Mouse (Mus musculus): ENCODE measurements at regions not wholly inside any gene's neighbourhood (a gene's known extent, or its start where the extent isn't known, plus 50 kb on each side); places are given as distances from the start of the nearest gene placed in this dataset.

DNA sequence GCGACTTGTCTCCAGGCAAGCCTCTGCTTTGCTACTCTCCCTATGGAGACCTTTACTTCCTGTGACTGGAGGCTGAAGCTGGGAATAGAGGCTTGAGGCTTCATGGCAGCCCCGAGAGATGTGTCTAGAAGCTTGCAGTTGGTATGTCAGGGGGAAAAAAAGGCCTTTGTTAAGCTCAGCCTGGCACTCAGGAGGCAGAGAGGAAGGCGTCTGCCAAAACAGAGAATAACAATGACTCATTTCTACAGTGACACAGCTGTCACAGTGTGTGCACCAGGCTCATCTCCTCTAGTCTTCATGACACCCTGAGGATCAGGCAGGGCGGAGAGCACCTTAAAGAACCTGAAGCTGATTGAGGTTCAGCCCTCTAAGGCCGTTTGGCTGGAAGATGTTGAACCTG, 171.2 kb upstream of the Kcnd3 start:
- no peaks in the 10 kb centered on the region for H3K4me1 ChIP-seq (ENCODE audit: control insufficient read depth, insufficient read depth, low read length)
- no peaks in the 10 kb centered on the region for H3K36me3 ChIP-seq (ENCODE audit: control insufficient read depth, insufficient read depth, low read length)
- no peaks in the 10 kb centered on the region for H3K27me3 ChIP-seq (ENCODE audit: control insufficient read depth, insufficient read depth, low read length)
- no peak overlapping the region for H3K9ac ChIP-seq (replicated peaks; ENCODE audit: low read depth, low read length)
- H3K9me3 ChIP-seq (ENCODE audit: control insufficient read depth, low read length): no peaks in the 10 kb centered on the region
- H3K4me3 ChIP-seq (ENCODE audit: low read depth, low read length): no peak overlapping the region
- no peak overlapping the region for H3K4me2 ChIP-seq (ENCODE audit: low read depth, low read length)
- 65% methylated on average over 5 of the region's 5 CpGs for WGBS
- no peak overlapping the region for H3K27ac ChIP-seq (ENCODE audit: low read depth, low read length)
- ATAC-seq (ENCODE audit: low read depth): no peak

DNA sequence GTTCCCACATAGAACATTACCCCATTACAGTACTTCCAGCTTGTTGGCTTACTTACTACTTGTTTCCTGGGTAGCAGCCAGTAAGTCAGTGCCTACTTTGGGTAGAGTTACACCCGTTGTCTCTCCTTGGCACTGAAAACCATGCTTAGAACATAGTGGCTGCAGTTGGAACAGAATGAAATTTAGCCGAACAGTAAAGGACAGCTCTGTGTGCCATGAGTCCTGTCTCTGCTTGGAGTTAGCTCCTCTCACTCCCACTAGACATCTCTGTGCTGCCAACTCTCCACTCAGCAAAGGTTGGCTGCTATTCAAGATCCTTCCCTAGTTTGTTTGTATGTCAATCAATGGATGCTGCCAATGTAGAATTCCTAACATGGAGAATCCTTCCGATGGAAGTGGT, 170.4 kb upstream of the Kcnd3 start:
- 90% methylated on average over 3 of the region's 3 CpGs for WGBS
- H3K36me3 ChIP-seq (ENCODE audit: control insufficient read depth, insufficient read depth, low read length): no peaks in the 10 kb centered on the region
- H3K9ac ChIP-seq (replicated peaks; ENCODE audit: low read depth, low read length): no peak overlapping the region
- no peaks in the 10 kb centered on the region for H3K4me1 ChIP-seq (ENCODE audit: control insufficient read depth, insufficient read depth, low read length)
- no peaks in the 10 kb centered on the region for H3K27me3 ChIP-seq (ENCODE audit: control insufficient read depth, insufficient read depth, low read length)
- no peak overlapping the region for H3K27ac ChIP-seq (ENCODE audit: low read depth, low read length)
- H3K4me2 ChIP-seq (ENCODE audit: low read depth, low read length): no peak overlapping the region
- ATAC-seq (ENCODE audit: low read depth): no peak
- H3K9me3 ChIP-seq (ENCODE audit: control insufficient read depth, low read length): no peaks in the 10 kb centered on the region
- H3K4me3 ChIP-seq (ENCODE audit: low read depth, low read length): no peak overlapping the region

DNA sequence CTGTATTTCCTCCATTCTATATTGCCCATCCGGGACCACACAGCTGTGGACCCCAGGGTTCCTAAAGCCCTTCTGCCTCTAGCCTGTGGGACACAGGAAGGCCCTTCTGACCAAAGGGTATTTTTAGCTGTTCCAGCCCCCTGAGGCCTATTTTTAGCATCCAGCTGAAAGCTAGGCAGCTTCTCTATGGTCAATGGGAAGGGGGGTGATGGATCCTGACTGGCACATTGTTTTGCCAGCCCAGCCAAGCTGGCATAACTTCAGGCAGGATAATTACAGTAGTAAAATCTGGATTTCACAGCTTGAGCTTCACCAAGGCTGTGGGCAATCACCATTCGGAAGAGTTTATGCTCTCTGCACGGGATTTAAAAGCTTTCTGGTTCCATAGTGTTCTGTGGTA, 153.9 kb upstream of the Kcnd3 start:
- no peak overlapping the region for H3K9ac ChIP-seq (replicated peaks; ENCODE audit: low read depth, low read length)
- H3K4me3 ChIP-seq (ENCODE audit: low read depth, low read length): no peak overlapping the region
- no peaks in the 10 kb centered on the region for H3K9me3 ChIP-seq (ENCODE audit: control insufficient read depth, low read length)
- H3K4me2 ChIP-seq (ENCODE audit: low read depth, low read length): no peak overlapping the region
- H3K27me3 ChIP-seq (ENCODE audit: control insufficient read depth, insufficient read depth, low read length): no peaks in the 10 kb centered on the region
- ATAC-seq (ENCODE audit: low read depth): no peak
- no peaks in the 10 kb centered on the region for H3K4me1 ChIP-seq (ENCODE audit: control insufficient read depth, insufficient read depth, low read length)
- H3K27ac ChIP-seq (ENCODE audit: low read depth, low read length): no peak overlapping the region
- WGBS: 53% methylated on average over 3 of the region's 3 CpGs
- H3K36me3 ChIP-seq (ENCODE audit: control insufficient read depth, insufficient read depth, low read length): no peaks in the 10 kb centered on the region

DNA sequence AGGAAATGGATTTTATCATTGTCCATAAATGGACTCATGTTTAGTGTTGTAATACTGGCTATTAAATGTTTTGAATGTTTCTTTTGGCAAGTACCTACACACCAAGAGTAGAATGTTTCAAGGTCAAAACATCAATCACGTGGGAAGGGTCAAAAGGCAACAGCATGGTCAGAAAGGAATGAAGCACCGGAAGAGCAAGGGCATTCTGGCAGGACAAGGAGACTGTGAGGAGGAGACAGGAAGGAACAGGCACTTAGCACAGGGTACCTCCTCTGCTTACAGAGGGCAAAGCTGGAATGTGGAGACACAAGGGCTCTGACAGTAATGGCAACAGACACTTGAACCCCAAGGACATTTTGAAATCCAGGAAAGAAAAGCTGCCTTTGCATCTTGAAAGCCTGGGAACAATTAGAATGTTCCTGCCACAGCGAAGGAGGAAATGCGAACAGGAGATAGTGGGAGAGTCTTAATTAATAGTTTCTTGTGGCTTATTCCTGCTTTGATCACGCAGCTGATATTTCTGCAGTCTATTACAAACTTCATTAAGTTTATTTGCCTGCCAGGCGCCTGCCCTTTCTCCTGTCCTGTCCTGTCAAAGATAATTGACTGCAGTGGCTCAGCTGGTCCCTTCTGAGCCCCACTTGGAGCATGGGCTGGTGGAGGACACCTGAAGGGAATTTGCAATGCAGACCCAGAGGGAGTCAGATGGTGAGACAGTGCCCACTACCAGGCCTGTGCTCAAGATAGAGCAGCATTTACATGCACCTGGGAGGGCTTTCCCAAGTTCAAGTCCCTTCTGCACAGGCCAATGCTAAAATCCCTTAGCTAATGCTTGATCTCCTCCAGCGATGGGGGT, 151.2 kb upstream of the Kcnd3 start:
- ATAC-seq (ENCODE audit: low read depth): no peak
- no peaks in the 10 kb centered on the region for H3K36me3 ChIP-seq (ENCODE audit: control insufficient read depth, insufficient read depth, low read length)
- H3K9me3 ChIP-seq (ENCODE audit: control insufficient read depth, low read length): no peaks in the 10 kb centered on the region
- H3K27me3 ChIP-seq (ENCODE audit: control insufficient read depth, insufficient read depth, low read length): no peaks in the 10 kb centered on the region
- no peak overlapping the region for H3K4me2 ChIP-seq (ENCODE audit: low read depth, low read length)
- H3K4me3 ChIP-seq (ENCODE audit: low read depth, low read length): no peak overlapping the region
- no peaks in the 10 kb centered on the region for H3K4me1 ChIP-seq (ENCODE audit: control insufficient read depth, insufficient read depth, low read length)
- H3K27ac ChIP-seq (ENCODE audit: low read depth, low read length): no peak overlapping the region
- WGBS: 46% methylated on average over 7 of the region's 7 CpGs
- H3K9ac ChIP-seq (replicated peaks; ENCODE audit: low read depth, low read length): no peak overlapping the region

DNA sequence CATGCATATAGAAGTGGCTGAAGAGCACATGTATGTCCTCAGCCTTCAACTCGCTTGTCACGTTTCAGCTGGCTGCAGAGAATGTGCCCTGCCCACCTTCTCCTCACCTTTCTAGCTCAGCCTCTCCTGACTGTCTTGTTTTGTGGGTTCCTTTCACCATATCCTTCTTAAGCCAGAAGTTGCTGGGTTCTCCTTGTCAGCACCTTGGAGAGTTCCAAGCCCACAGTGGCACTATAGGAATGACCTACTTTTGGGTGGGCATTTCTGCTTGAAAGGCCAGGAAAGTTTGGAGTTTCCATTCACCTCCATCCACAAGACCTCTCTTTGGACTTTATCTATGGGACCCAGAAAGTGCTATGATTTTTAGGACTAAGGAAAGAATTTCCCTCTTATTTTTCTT, 144.5 kb upstream of the Kcnd3 start:
- H3K9ac ChIP-seq (replicated peaks; ENCODE audit: low read depth, low read length): no peak overlapping the region
- H3K36me3 ChIP-seq (ENCODE audit: control insufficient read depth, insufficient read depth, low read length): no peaks in the 10 kb centered on the region
- no peak overlapping the region for H3K27ac ChIP-seq (ENCODE audit: low read depth, low read length)
- no peak overlapping the region for H3K4me2 ChIP-seq (ENCODE audit: low read depth, low read length)
- H3K4me3 ChIP-seq (ENCODE audit: low read depth, low read length): no peak overlapping the region
- no peaks in the 10 kb centered on the region for H3K4me1 ChIP-seq (ENCODE audit: control insufficient read depth, insufficient read depth, low read length)
- 62% methylated on average over 2 of the region's 2 CpGs for WGBS
- no peaks in the 10 kb centered on the region for H3K9me3 ChIP-seq (ENCODE audit: control insufficient read depth, low read length)
- no peaks in the 10 kb centered on the region for H3K27me3 ChIP-seq (ENCODE audit: control insufficient read depth, insufficient read depth, low read length)
- no peak for ATAC-seq (ENCODE audit: low read depth)

DNA sequence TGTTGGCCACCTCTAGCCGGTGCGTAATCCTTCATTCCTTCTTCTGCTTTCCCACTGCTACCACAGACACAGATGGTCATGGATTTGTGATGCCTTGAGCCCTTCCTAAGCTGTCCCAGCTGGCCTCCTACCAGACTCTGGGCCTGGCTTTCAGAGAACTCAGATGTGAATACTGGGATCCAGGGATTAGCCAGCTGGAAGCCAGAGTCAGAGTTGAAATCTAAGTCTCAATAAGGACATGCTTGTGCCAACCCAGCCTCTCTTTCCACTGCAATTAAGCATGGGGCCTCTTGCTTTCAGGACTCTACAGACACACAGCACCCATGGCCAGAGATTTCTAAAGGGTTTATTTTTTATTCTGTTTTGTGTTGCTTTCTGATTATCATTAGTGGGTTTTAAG, 143.1 kb upstream of the Kcnd3 start:
- H3K36me3 ChIP-seq (ENCODE audit: control insufficient read depth, insufficient read depth, low read length): no peaks in the 10 kb centered on the region
- H3K4me3 ChIP-seq (ENCODE audit: low read depth, low read length): no peak overlapping the region
- H3K9me3 ChIP-seq (ENCODE audit: control insufficient read depth, low read length): no peaks in the 10 kb centered on the region
- no peaks in the 10 kb centered on the region for H3K4me1 ChIP-seq (ENCODE audit: control insufficient read depth, insufficient read depth, low read length)
- no peak overlapping the region for H3K9ac ChIP-seq (replicated peaks; ENCODE audit: low read depth, low read length)
- WGBS: 80% methylated on average over 2 of the region's 2 CpGs
- H3K4me2 ChIP-seq (ENCODE audit: low read depth, low read length): no peak overlapping the region
- ATAC-seq (ENCODE audit: low read depth): no peak
- H3K27ac ChIP-seq (ENCODE audit: low read depth, low read length): no peak overlapping the region
- no peaks in the 10 kb centered on the region for H3K27me3 ChIP-seq (ENCODE audit: control insufficient read depth, insufficient read depth, low read length)

DNA sequence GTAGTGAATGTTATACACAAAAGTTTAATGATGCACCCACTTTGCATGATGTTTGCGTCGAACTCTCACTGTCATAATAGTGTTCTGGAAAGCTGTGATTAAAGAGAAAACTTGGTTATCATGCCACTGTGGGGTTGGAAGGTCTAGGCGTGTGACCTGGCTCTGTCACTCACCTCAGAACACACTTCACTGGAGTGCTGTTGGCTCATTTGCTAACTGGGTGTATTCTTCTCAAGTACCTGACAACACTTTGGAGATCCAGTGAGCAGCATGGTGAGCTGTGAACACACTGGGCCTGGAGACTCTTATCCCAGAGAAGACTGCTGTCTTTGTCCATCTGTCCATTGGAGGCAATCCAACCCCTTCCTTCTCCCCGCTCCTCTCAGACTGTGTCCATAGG, 98.9 kb upstream of the Kcnd3 start:
- no peak for ATAC-seq (ENCODE audit: low read depth)
- H3K27me3 ChIP-seq (ENCODE audit: control insufficient read depth, insufficient read depth, low read length): no peaks in the 10 kb centered on the region
- 86% methylated on average over 4 of the region's 4 CpGs for WGBS

DNA sequence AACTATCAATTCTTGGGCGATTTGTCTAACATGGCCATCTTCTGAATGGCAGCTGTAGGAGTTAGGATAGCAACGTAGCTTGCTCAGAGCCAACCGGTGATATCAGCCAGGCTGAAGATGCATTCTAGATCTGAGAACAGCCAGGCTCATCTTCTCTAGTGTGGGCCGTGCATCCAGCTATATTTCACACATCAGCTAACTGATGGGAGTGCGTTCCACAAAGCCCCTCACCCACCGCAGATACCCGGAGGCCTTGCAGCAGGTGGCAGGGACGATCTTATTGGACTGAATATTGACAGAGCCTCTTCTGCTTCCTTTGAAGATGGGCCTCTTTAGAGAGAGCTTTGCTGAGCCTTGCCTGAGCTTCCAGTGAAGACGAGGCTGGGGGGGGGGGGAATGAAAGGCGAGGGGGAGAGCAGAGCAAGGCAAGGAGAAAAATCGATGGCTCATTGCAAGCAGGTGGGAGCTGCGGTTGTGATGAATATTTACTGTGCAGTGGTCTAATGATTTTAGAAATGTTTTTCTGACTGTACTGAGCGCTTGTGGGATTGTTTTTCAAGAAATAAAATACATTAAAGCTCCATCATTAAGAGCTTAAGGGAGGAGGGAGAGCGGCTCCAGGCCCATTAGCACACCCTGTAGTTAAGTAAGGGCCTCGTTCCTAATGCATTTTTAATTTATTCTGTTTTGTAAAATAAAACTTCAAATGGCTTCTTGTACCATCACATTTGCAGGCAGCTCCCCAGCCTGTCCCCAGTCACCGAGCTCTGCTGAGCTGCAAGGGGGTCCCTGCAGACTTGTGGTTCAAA, 97.8 kb upstream of the Kcnd3 start:
- Histone ChIP-seq H3K9me3 (ENCODE audit: control insufficient read depth, low read length) (no peaks in the 10 kb centered on the region), H3K36me3 (ENCODE audit: control insufficient read depth, insufficient read depth, low read length) (no peaks in the 10 kb centered on the region), H3K4me3 (ENCODE audit: low read depth, low read length) (no peak overlapping the region), H3K27ac (ENCODE audit: low read depth, low read length) (no peak overlapping the region), H3K4me2 (ENCODE audit: low read depth, low read length) (no peak overlapping the region), H3K4me1 (ENCODE audit: control insufficient read depth, insufficient read depth, low read length) (0 out of 2 replicates have a peak, but pooled peaks cover 6% of the 10 kb centered on the region), H3K27me3 (ENCODE audit: control insufficient read depth, insufficient read depth, low read length) (no peaks in the 10 kb centered on the region), H3K9ac (replicated peaks; ENCODE audit: low read depth, low read length) (no peak overlapping the region)
- WGBS: 55% methylated on average over 15 of the region's 16 CpGs
- ATAC-seq (ENCODE audit: low read depth): peak; percentile 68

More for the DNA sequence above, 98.9 kb upstream of the Kcnd3 start:
- H3K9me3 ChIP-seq (ENCODE audit: control insufficient read depth, low read length): no peaks in the 10 kb centered on the region
- H3K4me2 ChIP-seq (ENCODE audit: low read depth, low read length): no peak overlapping the region
- H3K27ac ChIP-seq (ENCODE audit: low read depth, low read length): no peak overlapping the region
- H3K4me3 ChIP-seq (ENCODE audit: low read depth, low read length): no peak overlapping the region
- 0 out of 2 replicates have a peak, but pooled peaks cover 6% of the 10 kb centered on the region for H3K4me1 ChIP-seq (ENCODE audit: control insufficient read depth, insufficient read depth, low read length)
- H3K36me3 ChIP-seq (ENCODE audit: control insufficient read depth, insufficient read depth, low read length): no peaks in the 10 kb centered on the region
- no peak overlapping the region for H3K9ac ChIP-seq (replicated peaks; ENCODE audit: low read depth, low read length)

DNA sequence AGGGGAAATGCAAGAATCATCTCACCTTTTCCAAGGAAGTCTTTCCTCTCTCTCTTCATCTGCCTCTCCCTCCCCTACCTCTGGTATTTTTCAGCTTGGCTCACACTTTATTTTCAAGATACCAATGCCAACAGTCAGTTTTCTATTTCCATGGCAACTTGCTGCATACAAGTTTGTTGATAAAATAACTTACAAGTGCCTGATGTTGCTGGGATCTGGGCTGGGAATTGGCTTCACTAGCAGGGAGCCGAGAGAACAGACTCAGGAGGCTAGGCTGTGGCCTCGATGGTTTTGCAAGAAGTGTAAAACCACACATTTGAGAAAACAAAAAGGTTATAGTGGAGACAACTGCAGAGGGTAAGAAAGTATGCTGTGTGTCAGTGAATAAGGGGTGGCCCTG, 94.6 kb upstream of the Kcnd3 start:
- H3K4me3 ChIP-seq (ENCODE audit: low read depth, low read length): no peak overlapping the region

More for the DNA sequence above, 94.6 kb upstream of the Kcnd3 start:
- 55% methylated on average over 2 of the region's 2 CpGs for WGBS
- Histone ChIP-seq H3K9me3 (ENCODE audit: control insufficient read depth, low read length) (no peaks in the 10 kb centered on the region), H3K36me3 (ENCODE audit: control insufficient read depth, insufficient read depth, low read length) (no peaks in the 10 kb centered on the region), H3K4me2 (ENCODE audit: low read depth, low read length) (no peak overlapping the region), H3K27ac (ENCODE audit: low read depth, low read length) (no peak overlapping the region), H3K4me1 (ENCODE audit: control insufficient read depth, insufficient read depth, low read length) (peaks cover 12% of the 10 kb centered on the region; the same call in 1 of the 2 replicates), H3K27me3 (ENCODE audit: control insufficient read depth, insufficient read depth, low read length) (no peaks in the 10 kb centered on the region), H3K9ac (replicated peaks; ENCODE audit: low read depth, low read length) (no peak overlapping the region)
- ATAC-seq (ENCODE audit: low read depth): no peak
